Mouse (Mus musculus) limb, embryonic 10.5 days (tissue): ENCODE results near the gene Grik4. TPM values are rescaled to one million over a fixed set of nuclear protein-coding genes. Genes with fewer than 3 reads are reported as not detected.

Experiments
- DNase-seq: peaks from one replicate; pipeline ENCODE4 v3.0.0-alpha.2; 2017; ENCODE audit warnings: low spot score
- H3K27ac ChIP-seq: fragments of 300-500 bp; sonication (generic); 2 replicates; pipeline ENCODE4 v1.5.1; 2016; ENCODE audit warnings: mild to moderate bottlenecking
- H3K27me3 ChIP-seq: fragments of 300-500 bp; sonication (generic); 2 replicates; pipeline ENCODE4 v1.6.1; 2016; ENCODE audit warnings: low read depth, mild to moderate bottlenecking; ENCODE audit not compliant: poor library complexity, severe bottlenecking
- H3K36me3 ChIP-seq: fragments of 300-500 bp; sonication (generic); 2 replicates; pipeline ENCODE4 v1.6.1; 2016; ENCODE audit warnings: mild to moderate bottlenecking, moderate library complexity
- H3K4me1 ChIP-seq: fragments of 300-500 bp; sonication (generic); 2 replicates; pipeline ENCODE4 v1.6.1; 2016
- H3K4me3 ChIP-seq: fragments of 300-500 bp; sonication (generic); 2 replicates; pipeline ENCODE4 v1.5.1; 2016; ENCODE audit warnings: mild to moderate bottlenecking, moderate library complexity
- H3K9me3 ChIP-seq: fragments of 300-500 bp; sonication (generic); replicated peaks from 2 replicates; pipeline ENCODE4 v1.6.1; 2016; ENCODE audit warnings: mild to moderate bottlenecking
- WGBS: fragments of 180-500 bp; shearing (Covaris S2); methylation state at CpG from one replicate; pipeline ENCODE4 v1.1.7; 2016; 5-methylcytosine and 5-hydroxymethylcytosine counted together
- polyA plus RNA-seq: library from polyadenylated mRNA; unstranded; fragments of >200 nt; fragmentation: Nextera tagmentation; extraction: Ambion mirVana; gene quantifications from 2 replicates; pipeline ENCODE4 v1.2.1, GENCODE M21; 2016

Gene Grik4
- polyA plus RNA-seq, 1 experiment from 2014 or later: 2.2 TPM

DNA sequence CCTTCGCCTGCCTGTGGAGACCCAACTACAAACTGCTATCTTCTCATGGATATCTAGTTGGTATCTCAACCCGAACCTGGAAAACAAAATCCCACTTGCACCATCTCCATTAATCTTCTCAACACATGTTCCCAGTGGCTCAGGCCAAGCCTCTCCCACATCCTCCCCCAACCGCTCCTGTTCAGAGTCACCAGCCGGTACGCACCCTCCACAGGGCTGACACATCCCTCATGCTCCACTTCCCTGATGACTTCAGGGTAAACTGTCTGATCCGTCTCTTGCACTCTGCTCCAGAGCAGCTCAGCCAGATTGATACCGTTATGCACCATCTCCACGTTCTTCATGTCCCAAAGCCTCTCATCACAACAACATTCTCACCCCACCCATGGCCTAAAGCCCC is 198.3 kb downstream of the Grik4 start:
- DNase-seq: no peak
- H3K27ac ChIP-seq: no peak overlapping the region
- H3K9me3 ChIP-seq: no peaks in the 10 kb centered on the region
- no peaks in the 10 kb centered on the region for H3K36me3 ChIP-seq
- WGBS: 74% methylated on average over 8 of the region's 8 CpGs
- H3K27me3 ChIP-seq: no peaks in the 10 kb centered on the region
- H3K4me1 ChIP-seq: peaks cover 5% of the 10 kb centered on the region; the same call in 1 of the 2 replicates
- H3K4me3 ChIP-seq: no peak overlapping the region

DNA sequence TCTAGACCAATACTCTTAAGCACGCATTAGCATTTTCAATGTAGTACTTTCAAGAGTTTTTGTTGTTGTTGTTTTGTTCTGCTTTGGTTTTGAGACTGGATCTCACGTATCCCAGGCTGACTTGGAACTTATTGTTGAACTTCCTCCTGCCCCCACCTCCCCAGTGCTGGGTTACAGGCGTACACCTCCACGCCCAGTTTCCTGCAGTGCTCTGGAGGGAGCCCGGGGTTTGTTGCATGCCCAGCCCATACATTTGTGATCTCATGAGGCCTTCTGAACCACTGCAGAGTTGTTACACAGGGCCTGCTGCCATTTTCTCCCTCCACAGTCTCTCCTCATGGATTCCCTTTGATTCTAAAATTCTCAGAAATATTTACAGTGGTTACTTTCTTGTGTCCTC is 201.9 kb downstream of the Grik4 start:
- Histone ChIP-seq H3K27ac (no peak overlapping the region), H3K4me3 (no peak overlapping the region), H3K27me3 (no peaks in the 10 kb centered on the region), H3K4me1 (peaks cover 10% of the 10 kb centered on the region), H3K9me3 (no peaks in the 10 kb centered on the region), H3K36me3 (no peaks in the 10 kb centered on the region)
- DNase-seq: no peak
- WGBS: 80% methylated on average over 5 of the region's 5 CpGs

DNA sequence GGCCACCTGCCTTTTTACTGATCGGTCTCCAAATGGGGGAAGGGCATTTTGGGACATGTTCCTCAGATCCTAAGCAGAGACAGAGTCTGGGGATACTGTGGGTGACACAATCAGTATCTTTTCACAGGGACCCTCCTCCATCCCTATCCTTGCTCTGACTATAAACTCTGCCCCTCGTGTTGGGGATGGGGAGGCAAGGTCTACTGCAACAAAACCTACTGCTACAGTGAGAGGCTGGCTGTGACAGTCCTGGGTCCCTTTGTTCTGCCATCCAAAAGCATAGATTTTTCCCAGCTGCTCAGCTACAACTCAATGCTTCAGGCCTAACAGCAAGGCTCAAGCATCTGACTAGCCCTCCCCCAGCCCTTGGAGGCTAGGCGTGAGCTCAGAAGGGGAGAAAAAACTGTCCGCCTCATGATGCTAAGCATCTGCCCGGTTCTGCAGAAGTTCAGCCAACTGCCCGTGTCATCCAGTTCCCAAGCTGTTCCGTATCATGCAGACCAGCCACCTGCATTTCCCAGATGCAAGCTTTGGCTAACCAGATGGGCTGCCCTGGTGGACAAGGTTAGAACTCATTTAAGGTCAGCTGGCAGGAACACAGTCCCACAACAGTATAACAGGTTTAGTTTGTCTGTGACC is 207.5 kb downstream of the Grik4 start:
- Histone ChIP-seq H3K27ac (peak overlapping the region; percentile 46; the same call in 1 of the 2 replicates), H3K4me3 (no peak overlapping the region), H3K9me3 (no peaks in the 10 kb centered on the region), H3K36me3 (no peaks in the 10 kb centered on the region), H3K4me1 (peaks cover 35% of the 10 kb centered on the region), H3K27me3 (no peaks in the 10 kb centered on the region)
- DNase-seq: no peak
- WGBS: 66% methylated on average over 7 of the region's 7 CpGs

DNA sequence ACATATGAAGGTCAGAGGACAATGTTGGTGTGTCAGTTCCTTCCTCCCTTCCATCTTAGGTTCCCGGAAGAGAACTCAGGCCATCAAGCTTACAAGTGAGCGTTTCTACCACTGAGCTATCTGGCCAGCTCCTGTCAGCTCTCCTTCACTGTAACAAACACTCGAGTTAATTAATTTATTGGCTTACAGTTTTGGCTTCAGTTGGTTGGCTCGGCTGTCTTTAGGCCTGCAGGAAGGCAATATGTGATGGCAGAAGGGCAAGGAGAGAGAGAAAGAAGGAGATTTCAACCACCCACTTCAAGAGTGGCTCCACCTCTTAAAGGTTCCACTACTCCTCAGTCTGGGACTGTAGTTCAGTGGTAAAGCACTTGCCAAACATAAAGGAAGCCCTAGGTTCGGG is 209.2 kb downstream of the Grik4 start:
- Histone ChIP-seq H3K9me3 (no peaks in the 10 kb centered on the region), H3K27me3 (no peaks in the 10 kb centered on the region), H3K36me3 (no peaks in the 10 kb centered on the region), H3K4me3 (no peak overlapping the region), H3K4me1 (peaks cover 46% of the 10 kb centered on the region), H3K27ac (no peak overlapping the region)
- 67% methylated on average over 5 of the region's 5 CpGs for WGBS
- DNase-seq: no peak

DNA sequence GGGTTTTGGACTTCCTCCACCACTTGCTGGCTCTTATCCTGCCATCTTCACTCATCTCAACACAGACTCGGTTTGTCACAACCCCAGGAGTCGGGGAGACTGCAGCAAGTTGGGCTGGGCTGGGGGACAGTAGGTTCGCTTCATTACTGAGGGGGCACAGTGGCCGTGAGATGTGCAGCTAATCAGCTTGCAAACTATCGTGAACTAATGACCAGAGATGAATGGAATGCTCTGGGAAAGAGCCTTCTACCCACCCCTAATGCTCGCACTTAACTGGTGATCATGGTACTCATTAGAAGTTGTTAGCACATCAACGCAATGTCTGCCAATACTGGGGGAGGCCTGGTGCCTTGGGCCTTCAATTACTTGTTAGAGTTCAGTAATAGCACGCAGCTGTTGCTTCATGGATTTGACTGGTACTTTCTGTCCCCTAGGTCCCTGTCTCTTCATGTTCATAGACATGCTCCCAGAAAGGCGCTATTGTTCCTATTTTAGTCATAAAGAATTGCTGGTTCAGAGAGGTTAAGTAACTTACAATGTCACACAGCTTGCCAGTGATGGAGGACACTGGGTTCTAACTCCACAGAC is 211.5 kb downstream of the Grik4 start:
- Histone ChIP-seq H3K27me3 (no peaks in the 10 kb centered on the region), H3K9me3 (no peaks in the 10 kb centered on the region), H3K4me3 (no peak overlapping the region), H3K4me1 (peaks cover 46% of the 10 kb centered on the region), H3K36me3 (no peaks in the 10 kb centered on the region), H3K27ac (no peak overlapping the region)
- WGBS: 63% methylated on average over 9 of the region's 9 CpGs
- no peak for DNase-seq

DNA sequence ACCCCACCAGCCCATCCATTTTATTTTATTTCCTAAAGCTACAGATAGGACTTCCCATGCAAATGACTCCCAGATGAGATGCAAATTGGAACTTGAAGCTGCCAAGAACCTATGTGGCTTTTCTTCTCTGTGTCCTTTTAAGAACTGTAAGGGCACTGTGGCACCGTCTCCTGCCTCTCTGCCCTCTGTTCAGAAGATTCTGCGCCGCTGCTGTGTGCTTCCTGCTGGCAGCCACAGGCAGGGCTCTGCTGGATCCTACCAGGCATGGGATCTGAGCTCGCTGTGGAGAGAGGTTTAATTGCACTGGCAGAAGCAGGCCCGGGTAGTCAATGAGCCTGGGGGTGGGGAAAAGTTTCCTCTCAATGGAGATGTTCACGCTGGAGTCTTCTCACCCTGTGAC is 215.8 kb downstream of the Grik4 start:
- H3K27ac ChIP-seq: no peak overlapping the region
- H3K36me3 ChIP-seq: no peaks in the 10 kb centered on the region
- H3K4me3 ChIP-seq: no peak overlapping the region
- no peaks in the 10 kb centered on the region for H3K9me3 ChIP-seq
- no peak for DNase-seq
- peaks cover 30% of the 10 kb centered on the region for H3K4me1 ChIP-seq
- 51% methylated on average over 6 of the region's 6 CpGs for WGBS
- H3K27me3 ChIP-seq: no peaks in the 10 kb centered on the region

DNA sequence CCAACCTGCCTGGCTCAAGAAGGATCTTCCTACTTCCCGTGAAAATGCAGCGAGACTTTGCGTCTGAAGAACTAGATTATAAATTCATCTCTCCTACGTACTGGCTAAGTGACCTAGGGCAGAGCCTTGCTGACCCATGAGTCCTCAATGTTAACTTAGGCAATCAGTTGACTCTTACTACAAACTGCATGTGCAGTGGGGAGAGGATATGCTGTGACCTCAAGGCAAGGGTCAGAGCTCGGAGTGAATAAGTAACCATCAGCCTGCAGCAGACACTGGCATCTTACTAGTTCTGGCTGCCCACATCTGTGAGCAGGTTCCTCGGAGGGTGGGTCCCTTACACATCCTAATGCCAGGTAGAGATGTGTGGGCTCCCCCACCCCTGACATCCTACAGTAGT is 216.6 kb downstream of the Grik4 start:
- DNase-seq: no peak
- WGBS: 86% methylated on average over 6 of the region's 6 CpGs
- no peak overlapping the region for H3K4me3 ChIP-seq
- H3K36me3 ChIP-seq: no peaks in the 10 kb centered on the region
- no peaks in the 10 kb centered on the region for H3K9me3 ChIP-seq
- H3K27me3 ChIP-seq: no peaks in the 10 kb centered on the region
- H3K4me1 ChIP-seq: peaks cover 28% of the 10 kb centered on the region
- no peak overlapping the region for H3K27ac ChIP-seq

DNA sequence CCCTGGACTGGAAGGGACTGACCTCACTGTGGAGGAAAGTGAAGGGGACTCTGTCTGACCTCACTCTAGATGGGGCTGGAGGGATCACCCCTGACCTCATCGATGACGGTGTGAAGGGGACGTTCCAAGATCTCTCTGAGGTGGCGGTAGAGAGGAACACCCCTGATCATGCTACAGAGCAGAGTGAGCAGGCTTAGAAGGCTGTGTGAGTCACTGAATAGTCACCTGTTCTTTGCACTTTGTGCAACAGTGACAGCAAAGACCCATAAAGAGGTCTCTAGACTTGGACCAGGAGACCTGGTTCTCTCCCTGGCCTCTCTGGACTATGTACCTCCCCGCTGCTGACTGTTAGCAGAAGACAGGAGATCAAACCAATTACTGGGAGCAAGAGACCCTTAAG is 217.1 kb downstream of the Grik4 start:
- WGBS: 87% methylated on average over 5 of the region's 5 CpGs
- Histone ChIP-seq H3K4me3 (no peak overlapping the region), H3K27ac (no peak overlapping the region), H3K4me1 (peaks cover 29% of the 10 kb centered on the region), H3K27me3 (no peaks in the 10 kb centered on the region), H3K9me3 (no peaks in the 10 kb centered on the region), H3K36me3 (no peaks in the 10 kb centered on the region)
- DNase-seq: no peak

DNA sequence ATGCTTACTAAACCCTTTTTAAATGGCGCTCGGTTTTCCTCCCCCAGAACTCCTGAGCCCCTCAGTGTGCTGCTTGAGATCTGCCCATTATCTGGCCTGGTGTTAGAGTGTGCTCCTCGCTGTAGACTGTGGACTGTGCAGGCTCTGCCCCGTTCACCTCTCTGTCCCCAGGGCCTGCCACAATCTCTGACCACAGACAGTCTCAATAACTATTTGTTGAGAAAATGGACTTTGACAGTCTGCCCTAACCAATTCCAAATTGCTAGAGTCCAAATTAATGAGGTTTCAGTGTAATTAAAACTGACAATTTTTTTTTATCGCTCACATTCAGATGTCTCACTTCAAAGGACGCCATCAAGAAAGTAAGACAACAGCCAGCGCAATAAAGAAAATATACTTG is 220.2 kb downstream of the Grik4 start:
- Histone ChIP-seq H3K4me3 (no peak overlapping the region), H3K4me1 (peaks cover 19% of the 10 kb centered on the region; the same call in 1 of the 2 replicates), H3K36me3 (no peaks in the 10 kb centered on the region), H3K9me3 (no peaks in the 10 kb centered on the region), H3K27me3 (no peaks in the 10 kb centered on the region), H3K27ac (no peak overlapping the region)
- DNase-seq: no peak
- whole genome bisulfite sequencing: 80% methylated on average over 7 of the region's 7 CpGs

DNA sequence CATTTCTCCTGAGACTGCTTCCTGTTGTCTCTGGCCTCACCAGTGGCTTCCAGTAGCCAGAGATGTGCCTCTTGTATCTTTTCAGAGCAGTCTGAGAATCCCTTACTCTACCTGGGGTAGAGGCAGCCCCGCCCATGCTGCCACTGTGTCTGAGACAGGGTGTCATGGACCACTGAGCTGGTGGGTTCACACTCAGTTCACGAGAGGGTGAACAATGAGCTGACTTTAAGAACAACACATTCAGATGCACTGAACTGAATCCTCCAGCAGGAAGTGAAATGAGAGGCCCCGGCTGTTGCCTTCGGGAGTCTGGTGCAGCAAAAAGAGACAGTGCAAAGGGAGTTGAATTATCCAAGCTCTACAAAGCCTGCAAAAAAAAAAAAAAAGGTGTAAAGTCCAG is 221.8 kb downstream of the Grik4 start:
- no peak for DNase-seq
- Histone ChIP-seq H3K4me3 (no peak overlapping the region), H3K4me1 (peaks cover 13% of the 10 kb centered on the region; the same call in 1 of the 2 replicates), H3K27ac (no peak overlapping the region), H3K36me3 (no peaks in the 10 kb centered on the region), H3K9me3 (no peaks in the 10 kb centered on the region), H3K27me3 (no peaks in the 10 kb centered on the region)
- 66% methylated on average over 4 of the region's 4 CpGs for WGBS

DNA sequence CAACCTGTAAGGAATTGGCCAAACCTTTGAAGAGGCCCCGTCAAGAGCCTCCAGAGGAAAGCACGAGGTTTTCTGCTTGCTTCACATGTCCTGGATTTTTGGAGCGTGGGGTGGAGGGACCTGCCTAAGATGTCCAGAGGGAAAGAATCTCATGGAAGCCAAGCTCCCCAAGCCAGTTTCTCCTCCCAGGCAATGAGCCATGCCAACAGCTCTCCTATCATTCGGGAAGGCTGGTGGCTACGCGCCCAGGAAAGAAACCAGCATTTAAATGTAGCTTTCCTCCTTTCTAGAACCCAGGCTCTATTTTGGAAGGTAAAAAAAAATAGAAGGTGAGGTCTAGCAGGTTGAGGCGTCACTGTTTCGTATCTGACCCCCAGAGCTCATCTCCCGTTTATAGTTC is 222.6 kb downstream of the Grik4 start:
- Histone ChIP-seq H3K27ac (no peak overlapping the region), H3K4me1 (peaks cover 13% of the 10 kb centered on the region; the same call in 1 of the 2 replicates), H3K4me3 (no peak overlapping the region), H3K9me3 (no peaks in the 10 kb centered on the region), H3K27me3 (no peaks in the 10 kb centered on the region), H3K36me3 (no peaks in the 10 kb centered on the region)
- no peak for DNase-seq
- 91% methylated on average over 9 of the region's 9 CpGs for WGBS

DNA sequence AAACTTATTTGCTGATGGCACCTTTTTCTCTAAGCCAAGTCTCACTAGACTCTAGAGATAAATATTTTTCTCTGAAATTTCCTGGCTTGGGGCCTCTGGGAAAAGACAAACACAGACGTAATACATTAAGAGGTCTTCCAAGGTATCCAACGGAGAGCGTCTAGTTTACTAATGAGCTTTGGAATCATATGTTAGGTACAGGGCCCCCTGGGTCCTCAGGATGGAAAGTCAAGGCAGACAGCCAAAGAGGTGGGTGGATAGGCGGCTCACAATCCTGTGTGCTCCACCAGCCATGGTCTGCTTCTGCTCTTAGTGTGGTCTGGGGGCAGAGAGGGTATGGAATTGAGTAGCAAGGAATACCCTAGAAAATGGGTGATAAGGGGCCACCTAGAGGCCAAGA is 223.1 kb downstream of the Grik4 start:
- Histone ChIP-seq H3K27me3 (no peaks in the 10 kb centered on the region), H3K36me3 (no peaks in the 10 kb centered on the region), H3K9me3 (no peaks in the 10 kb centered on the region), H3K27ac (no peak overlapping the region), H3K4me3 (no peak overlapping the region), H3K4me1 (peaks cover 13% of the 10 kb centered on the region; the same call in 1 of the 2 replicates)
- 93% methylated on average over 4 of the region's 4 CpGs for WGBS
- DNase-seq: no peak

DNA sequence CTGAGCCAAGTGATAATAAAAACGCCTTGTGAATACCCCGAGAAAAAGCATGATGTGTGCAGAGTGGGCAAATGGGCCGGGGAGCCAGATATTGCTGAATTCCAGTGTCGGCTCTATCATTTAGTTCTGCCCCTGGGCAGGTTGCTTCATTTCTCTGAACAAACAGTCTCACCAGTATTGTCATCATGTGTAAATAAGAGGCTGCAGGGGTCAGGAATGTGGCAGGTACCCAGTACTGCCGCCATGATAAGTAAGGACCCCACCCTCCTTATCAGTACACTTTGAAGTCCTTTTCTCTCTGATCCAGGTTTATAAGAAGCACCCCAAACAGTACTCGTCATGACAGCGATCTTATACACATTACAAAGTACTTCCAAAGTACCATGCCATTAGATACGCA is 230.4 kb downstream of the Grik4 start:
- Histone ChIP-seq H3K36me3 (no peaks in the 10 kb centered on the region), H3K4me1 (peaks cover 7% of the 10 kb centered on the region), H3K27me3 (no peaks in the 10 kb centered on the region), H3K9me3 (no peaks in the 10 kb centered on the region), H3K27ac (no peak overlapping the region), H3K4me3 (no peak overlapping the region)
- no peak for DNase-seq
- 87% methylated on average over 8 of the region's 8 CpGs for WGBS

DNA sequence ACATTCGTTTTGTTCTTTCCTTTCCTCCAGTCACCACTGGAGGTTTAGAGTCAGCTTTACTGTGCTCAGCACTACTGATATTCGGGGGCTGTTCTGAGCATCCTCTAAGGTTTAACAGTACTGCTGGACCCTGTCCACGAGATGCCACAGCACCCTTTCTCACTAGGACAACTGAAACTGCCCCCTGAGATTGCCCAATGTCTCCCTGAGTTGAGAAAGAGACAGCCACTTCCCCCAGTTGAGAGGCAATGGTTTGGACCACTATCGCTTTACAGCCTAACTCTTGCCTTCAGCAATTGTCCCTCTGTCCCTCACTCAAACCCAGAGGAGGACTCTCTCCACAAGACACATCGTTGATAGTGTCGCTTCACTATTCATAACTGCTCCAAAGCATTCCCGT is 238.4 kb downstream of the Grik4 start:
- no peak for DNase-seq
- H3K9me3 ChIP-seq: no peaks in the 10 kb centered on the region
- no peak overlapping the region for H3K27ac ChIP-seq
- WGBS: 84% methylated on average over 7 of the region's 7 CpGs
- H3K36me3 ChIP-seq: no peaks in the 10 kb centered on the region
- peaks cover 21% of the 10 kb centered on the region for H3K4me1 ChIP-seq
- peaks cover 7% of the 10 kb centered on the region; the same call in 1 of the 2 replicates for H3K27me3 ChIP-seq
- no peak overlapping the region for H3K4me3 ChIP-seq
